Mouse (Mus musculus) hindbrain, embryonic 14.5 days (tissue): Measurements from ENCODE around the gene Mcpt2. TPM values are rescaled to one million over a fixed set of nuclear protein-coding genes. Genes with fewer than 3 reads are reported as not detected.
"Not testable (repeated sequence)": the region's sequence is repeated elsewhere in the genome, so short reads cannot be mapped to it uniquely, and the experiment has no call there.

Source experiments
- ATAC-seq: fragments of 200-750 bp; cut with Nextera tagmentation; 2 replicates; pipeline ENCODE4 v1.8.0; 2017; ENCODE audit warnings: moderate number of reproducible peaks, mild to moderate bottlenecking, moderate TSS enrichment, moderate library complexity; ENCODE audit not compliant: low FRiP score
- DNase-seq: peaks from one replicate; pipeline ENCODE4 v3.0.0-alpha.2; 2015; ENCODE audit warnings: low spot score
- H3K27ac ChIP-seq: fragments of 300-500 bp; sonication (generic); 2 replicates; pipeline ENCODE4 v1.5.1; 2014; ENCODE audit warnings: mild to moderate bottlenecking, moderate library complexity
- H3K27me3 ChIP-seq: fragments of 300-500 bp; sonication (generic); 2 replicates; pipeline ENCODE4 v1.6.1; 2014; ENCODE audit warnings: mild to moderate bottlenecking, low read length, mixed read lengths; ENCODE audit not compliant: control insufficient read depth, insufficient read depth
- H3K36me3 ChIP-seq: fragments of 300-500 bp; sonication (generic); replicated peaks from 2 replicates; pipeline ENCODE4 v1.6.1; 2014; ENCODE audit not compliant: control insufficient read depth, insufficient read depth
- H3K4me1 ChIP-seq: fragments of 300-500 bp; sonication (generic); replicated peaks from 2 replicates; pipeline ENCODE4 v1.6.1; 2014; ENCODE audit warnings: antibody characterized with exemption, low read length, mixed read lengths; ENCODE audit not compliant: control insufficient read depth, insufficient read depth
- H3K4me2 ChIP-seq: fragments of 300-500 bp; sonication (generic); replicated peaks from 2 replicates; pipeline ENCODE4 v1.6.1; 2014; ENCODE audit warnings: mild to moderate bottlenecking, moderate library complexity
- H3K4me3 ChIP-seq: fragments of 300-500 bp; sonication (generic); replicated peaks from 2 replicates; pipeline ENCODE4 v1.5.1; 2014; ENCODE audit warnings: mild to moderate bottlenecking, low read length
- H3K9ac ChIP-seq: fragments of 300-500 bp; sonication (generic); 2 replicates; pipeline ENCODE4 v1.6.1; 2014
- H3K9me3 ChIP-seq: fragments of 300-500 bp; sonication (generic); 2 replicates; pipeline ENCODE4 v1.6.1; 2016; ENCODE audit warnings: low read length; ENCODE audit not compliant: control insufficient read depth
- WGBS: fragments of 180-500 bp; shearing (Covaris S2); extraction: QIAGEN DNeasy Blood & Tissue Kit; methylation state at CpG from one replicate; pipeline ENCODE4 v1.1.7; 2014; 5-methylcytosine and 5-hydroxymethylcytosine counted together
- polyA plus RNA-seq: library from polyadenylated mRNA; unstranded; fragments of >200 nt; fragmentation: Nextera tagmentation; extraction: Ambion mirVana; gene quantifications from 2 replicates; pipeline ENCODE4 v1.2.1, GENCODE M21; 2014

Mcpt2 gene
- not detected in 2 replicates for polyA plus RNA-seq

DNA sequence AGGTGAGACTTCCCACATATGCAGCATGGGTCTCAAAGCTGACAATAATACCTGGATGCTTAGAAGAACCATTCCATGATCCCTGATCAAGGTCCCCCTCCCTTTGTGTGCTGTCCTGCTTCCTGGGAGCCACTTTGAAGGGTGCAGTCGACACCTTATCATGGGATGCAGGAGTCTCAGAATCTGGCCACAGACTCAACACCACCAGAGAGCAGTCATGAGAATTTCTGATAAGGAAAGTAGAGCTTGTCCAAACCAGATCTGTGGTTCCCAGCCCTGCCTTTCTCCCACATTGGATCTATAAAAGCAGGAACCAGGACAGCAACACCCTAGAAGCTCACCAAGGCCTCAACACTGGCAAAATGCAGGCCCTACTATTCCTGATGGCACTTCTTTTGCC lies at the start of gene Mcpt2:
Gene Mcpt2 (plus strand): TSS at position 250 of the 400 bp plus-strand sequence.
- not testable (repeated sequence) for H3K27ac ChIP-seq, H3K9ac ChIP-seq, H3K36me3 ChIP-seq, H3K27me3 ChIP-seq, H3K4me2 ChIP-seq, H3K4me3 ChIP-seq, H3K9me3 ChIP-seq, ATAC-seq, DNase-seq, H3K4me1 ChIP-seq
- 85% methylated on average over 1 of the region's 1 CpGs for WGBS

DNA sequence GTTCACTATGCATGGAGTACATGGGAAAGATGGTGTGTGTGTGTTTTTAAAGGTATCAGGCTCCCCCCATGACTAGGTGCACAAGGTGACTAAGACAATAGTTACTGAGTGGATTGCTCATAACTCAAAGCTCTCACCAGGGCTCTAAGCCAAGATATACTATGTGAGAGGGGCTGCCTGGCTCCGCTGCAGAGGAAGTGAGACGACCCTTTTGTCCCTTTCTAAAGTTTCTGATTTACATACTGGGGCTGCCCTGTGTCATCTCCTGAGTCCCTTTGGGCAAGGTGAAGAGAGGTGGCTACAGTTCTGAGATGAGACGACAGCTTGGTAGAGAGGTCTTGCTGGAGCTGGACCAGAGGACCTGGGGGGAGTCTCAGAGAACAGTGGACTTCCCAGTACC lies 28.7 kb upstream of the Mcpt2 start:
- 66% methylated on average over 3 of the region's 3 CpGs for whole genome bisulfite sequencing
- Histone ChIP-seq H3K27me3 (no peaks in the 10 kb centered on the region), H3K9ac (no peak overlapping the region), H3K9me3 (no peaks in the 10 kb centered on the region), H3K27ac (no peak overlapping the region), H3K36me3 (no peaks in the 10 kb centered on the region), H3K4me3 (no peak overlapping the region), H3K4me1 (no peaks in the 10 kb centered on the region), H3K4me2 (no peak overlapping the region)
- no peak for DNase-seq
- no peak for ATAC-seq

DNA sequence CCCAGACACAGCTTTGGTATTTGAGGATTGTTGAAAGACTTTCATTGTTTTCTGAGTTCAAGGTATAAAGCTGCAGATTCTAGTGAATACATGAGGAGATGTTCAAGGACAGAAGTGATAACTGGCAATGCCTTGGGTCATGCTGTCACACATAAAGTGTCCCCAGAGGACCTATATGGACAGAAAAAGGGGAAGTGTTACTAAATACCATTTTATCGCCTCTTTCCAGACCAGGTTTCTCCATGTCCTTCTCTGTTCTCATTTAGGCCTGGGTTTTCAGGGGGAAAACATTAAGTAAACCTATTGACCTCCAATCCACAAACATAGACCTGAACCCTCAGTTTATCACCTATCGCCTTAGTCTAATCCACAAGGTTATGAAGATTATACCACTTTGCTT lies 27.9 kb upstream of the Mcpt2 start:
- no peaks in the 10 kb centered on the region for H3K27me3 ChIP-seq
- ATAC-seq (no peak), DNase-seq (no peak)
- no peaks in the 10 kb centered on the region for H3K36me3 ChIP-seq
- no peaks in the 10 kb centered on the region for H3K9me3 ChIP-seq
- no peak overlapping the region for H3K4me2 ChIP-seq
- H3K27ac ChIP-seq = no peak overlapping the region
- no peak overlapping the region for H3K4me3 ChIP-seq
- H3K9ac ChIP-seq = no peak overlapping the region
- 87% methylated on average over 2 of the region's 2 CpGs for WGBS
- no peaks in the 10 kb centered on the region for H3K4me1 ChIP-seq

DNA sequence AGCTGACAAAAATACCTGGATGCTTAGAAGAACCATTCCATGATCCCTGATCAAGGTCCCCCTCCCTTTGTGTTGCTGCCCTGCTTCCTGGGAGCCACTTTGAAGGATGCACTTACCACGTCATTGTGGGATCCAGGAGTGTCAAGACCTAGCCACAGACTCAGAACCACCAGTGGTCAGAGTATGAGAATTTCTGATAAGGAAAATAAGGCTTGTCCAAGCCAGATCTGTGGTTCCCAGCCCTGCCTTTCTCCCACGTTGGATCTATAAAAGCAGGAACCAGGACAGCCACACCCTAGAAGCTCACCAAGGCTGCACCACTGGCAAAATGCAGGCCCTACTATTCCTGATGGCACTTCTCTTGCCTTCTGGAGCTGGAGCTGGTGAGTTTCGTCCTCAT lies 24.2 kb upstream of the Mcpt2 start, which contains the start of gene Mcpt1:
Gene Mcpt1 (plus strand): TSS at position 301 of the 400 bp plus-strand sequence.
- H3K27me3 ChIP-seq, H3K4me3 ChIP-seq, H3K4me1 ChIP-seq, H3K27ac ChIP-seq, H3K4me2 ChIP-seq, H3K36me3 ChIP-seq, ATAC-seq, DNase-seq, H3K9ac ChIP-seq, H3K9me3 ChIP-seq: not testable (repeated sequence)
- WGBS = 83% methylated on average over 3 of the region's 3 CpGs

DNA sequence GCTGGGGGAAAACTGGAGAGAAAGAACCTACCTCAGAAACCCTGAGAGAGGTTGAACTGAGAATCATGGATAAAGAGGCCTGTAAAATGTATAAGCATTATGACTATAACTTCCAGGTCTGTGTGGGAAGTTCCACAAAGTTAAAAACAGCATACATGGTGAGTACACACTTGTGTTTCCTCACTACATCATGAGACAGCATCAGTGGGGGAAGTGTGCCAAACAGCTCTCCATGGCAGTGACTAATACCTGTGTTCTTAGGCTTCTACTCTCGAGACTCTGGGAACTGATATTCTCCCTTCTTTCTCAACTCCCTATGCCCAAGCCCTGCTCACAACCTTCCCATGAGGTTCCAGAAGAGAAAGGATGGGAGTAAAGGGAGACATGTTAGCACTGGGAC lies 22.4 kb upstream of the Mcpt2 start:
- no peak overlapping the region for H3K4me3 ChIP-seq
- WGBS = 78% methylated on average over 1 of the region's 1 CpGs
- H3K27me3 ChIP-seq = no peaks in the 10 kb centered on the region
- no peak for DNase-seq
- H3K9me3 ChIP-seq = no peaks in the 10 kb centered on the region
- H3K4me2 ChIP-seq = no peak overlapping the region
- H3K27ac ChIP-seq = no peak overlapping the region
- no peaks in the 10 kb centered on the region for H3K36me3 ChIP-seq
- H3K4me1 ChIP-seq = no peaks in the 10 kb centered on the region
- no peak overlapping the region for H3K9ac ChIP-seq
- ATAC-seq = no peak

DNA sequence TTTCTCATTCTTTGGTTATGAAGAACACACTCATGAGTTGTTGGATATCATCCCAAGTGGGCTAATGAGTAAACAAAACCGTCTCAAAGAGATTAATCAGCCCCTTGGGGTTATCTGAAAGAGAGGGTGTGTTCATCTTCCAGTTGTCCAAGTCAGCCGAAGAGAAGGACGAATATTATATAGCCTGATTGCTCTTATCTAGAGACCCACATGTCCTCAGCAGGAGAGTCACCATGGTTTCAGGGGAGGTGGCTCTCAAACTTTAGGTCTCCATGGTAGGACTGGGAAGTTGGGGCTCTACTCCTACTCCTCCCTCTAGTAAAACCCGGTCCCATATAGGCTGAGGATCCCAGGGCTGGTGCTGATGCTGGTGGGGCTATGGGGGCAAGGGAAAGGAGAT lies 20.5 kb upstream of the Mcpt2 start:
- H3K9me3 ChIP-seq, DNase-seq, H3K27ac ChIP-seq, H3K9ac ChIP-seq, H3K36me3 ChIP-seq, H3K4me2 ChIP-seq, H3K4me3 ChIP-seq, H3K27me3 ChIP-seq, ATAC-seq, H3K4me1 ChIP-seq: not testable (repeated sequence)
- WGBS = 82% methylated on average over 3 of the region's 4 CpGs

DNA sequence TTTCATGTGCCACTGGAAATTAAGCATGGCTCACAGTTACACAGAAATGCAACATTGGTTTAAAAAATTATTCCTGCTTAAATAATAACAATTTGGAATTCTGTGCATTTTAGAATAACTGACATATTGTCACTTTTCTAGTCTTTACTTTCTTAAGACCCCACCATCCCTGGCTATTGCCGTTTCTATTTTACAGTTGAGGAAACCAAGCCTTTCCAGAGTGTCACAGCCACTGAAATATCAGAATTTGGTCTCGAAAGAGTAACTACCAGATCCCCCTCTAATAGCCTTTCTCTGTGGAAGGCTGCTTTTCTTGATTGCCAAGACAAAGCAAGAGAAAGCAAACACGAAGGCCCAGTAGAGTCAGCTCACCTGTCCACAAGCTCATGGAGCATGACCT lies 11.4 kb upstream of the Mcpt2 start, which contains the start of gene Mcpt9:
Gene Mcpt9 (minus strand): TSS at position 101 of the 400 bp plus-strand sequence.
- WGBS = 73% methylated on average over 3 of the region's 3 CpGs
- not testable (repeated sequence) for H3K4me2 ChIP-seq, H3K4me3 ChIP-seq, H3K4me1 ChIP-seq, DNase-seq, H3K9ac ChIP-seq, H3K9me3 ChIP-seq, H3K27ac ChIP-seq, H3K27me3 ChIP-seq, H3K36me3 ChIP-seq, ATAC-seq

DNA sequence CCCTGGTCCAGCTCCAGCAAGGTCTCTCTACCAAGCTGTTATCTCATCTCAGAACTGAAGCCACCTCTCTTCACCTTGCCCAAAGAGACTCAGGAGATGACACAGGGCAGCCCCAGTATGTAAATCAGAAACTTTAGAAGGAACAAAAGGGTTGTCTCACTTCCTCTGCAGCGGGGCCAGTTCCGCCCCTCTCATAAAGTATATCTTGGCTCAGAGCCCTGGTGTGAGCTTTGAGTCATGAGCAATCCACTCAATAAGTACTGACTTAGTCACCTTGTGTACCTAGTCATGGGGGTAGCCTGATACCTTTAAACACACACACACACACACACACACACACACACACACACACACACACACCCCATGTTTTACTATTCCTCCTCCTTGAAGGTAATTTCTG lies 7.4 kb upstream of the Mcpt2 start:
- H3K4me3 ChIP-seq = no peak overlapping the region
- no peak overlapping the region for H3K27ac ChIP-seq
- H3K9ac ChIP-seq = no peak overlapping the region
- no peaks in the 10 kb centered on the region for H3K36me3 ChIP-seq
- H3K27me3 ChIP-seq = no peaks in the 10 kb centered on the region
- H3K9me3 ChIP-seq = no peaks in the 10 kb centered on the region
- no peak overlapping the region for H3K4me2 ChIP-seq
- H3K4me1 ChIP-seq = no peaks in the 10 kb centered on the region
- 84% methylated on average over 2 of the region's 2 CpGs for WGBS
- DNase-seq (no peak), ATAC-seq (no peak)

DNA sequence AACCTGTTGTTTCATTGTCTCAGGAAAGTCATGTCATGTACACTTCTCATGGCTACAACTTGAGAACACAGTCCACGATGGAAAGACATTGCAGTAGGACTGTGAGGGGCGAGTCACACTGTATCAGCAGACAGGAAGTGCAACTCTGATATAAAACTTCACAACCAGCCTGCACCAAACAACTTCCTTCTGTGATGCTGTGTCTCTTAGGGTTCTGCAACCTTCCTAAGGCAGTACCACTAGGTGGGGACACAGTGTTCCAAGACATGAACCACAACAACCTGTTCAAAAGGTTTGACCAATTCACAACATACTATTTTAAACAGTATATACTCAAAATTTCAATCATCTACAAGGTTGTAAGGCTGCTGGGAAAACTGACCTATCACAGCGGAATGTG lies 13.6 kb downstream of the Mcpt2 start:
- H3K4me3 ChIP-seq = no peak overlapping the region
- H3K4me1 ChIP-seq = no peaks in the 10 kb centered on the region
- WGBS = 89% methylated on average over 3 of the region's 3 CpGs
- H3K27me3 ChIP-seq = no peaks in the 10 kb centered on the region
- ATAC-seq (no peak), DNase-seq (no peak)
- H3K4me2 ChIP-seq = no peak overlapping the region
- no peaks in the 10 kb centered on the region for H3K36me3 ChIP-seq
- no peak overlapping the region for H3K27ac ChIP-seq
- no peaks in the 10 kb centered on the region for H3K9me3 ChIP-seq
- H3K9ac ChIP-seq = no peak overlapping the region

DNA sequence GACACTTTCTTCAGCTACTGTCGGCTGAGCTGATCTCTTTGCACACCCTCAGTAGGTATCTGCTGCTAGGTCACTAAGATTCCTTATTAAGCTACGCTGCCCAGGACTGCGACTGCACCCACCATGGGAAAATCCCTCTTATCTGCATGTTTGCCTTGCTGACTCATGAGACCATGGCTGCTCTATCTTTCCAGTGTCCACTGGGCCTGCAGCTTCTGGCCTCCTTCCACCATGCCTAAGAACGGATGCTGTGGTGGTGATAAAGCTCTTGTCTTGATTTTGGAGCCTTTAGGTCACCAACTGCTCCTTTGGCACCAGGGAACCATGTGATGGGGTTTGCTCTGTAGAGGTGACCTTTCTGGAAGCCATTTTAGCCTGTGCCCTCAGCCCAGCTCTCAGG lies 15.9 kb downstream of the Mcpt2 start:
- H3K9ac ChIP-seq = no peak overlapping the region
- WGBS = 90% methylated on average over 4 of the region's 4 CpGs
- no peak for DNase-seq
- H3K27me3 ChIP-seq = no peaks in the 10 kb centered on the region
- no peaks in the 10 kb centered on the region for H3K9me3 ChIP-seq
- H3K4me3 ChIP-seq = no peak overlapping the region
- no peak for ATAC-seq
- no peak overlapping the region for H3K27ac ChIP-seq
- H3K4me2 ChIP-seq = no peak overlapping the region
- H3K36me3 ChIP-seq = no peaks in the 10 kb centered on the region
- H3K4me1 ChIP-seq = no peaks in the 10 kb centered on the region
